ENCODE assay signal across 8 mouse cellular contexts in genomic region chr17:29008326-29008650, GRCm38 (mm10). TPM values are rescaled to one million over a fixed set of nuclear protein-coding genes. Genes with fewer than 3 reads are reported as not detected.
DNase-seq lines count a peak whose midpoint lies in the region; ATAC-seq and TF ChIP-seq lines count a peak whose summit lies in the region.

No protein-coding gene starts in this region.

- H3K4me3 ChIP-seq in heart, embryonic 12.5 days = peak overlapping the region; percentile 75
- peak overlapping the region; percentile 35 for H3K4me3 ChIP-seq in E14TG2a.4 (replicated peaks; ENCODE audit: low read length)
- peak overlapping the region; percentile 83 for H3K4me3 ChIP-seq in forebrain, embryonic 15.5 days
- peak overlapping the region; percentile 99 for H3K4me3 ChIP-seq in liver, postnatal 0 days (ENCODE audit: low read depth, low read length)

- no peaks in the 10 kb centered on the region for H3K9me3 ChIP-seq in heart, embryonic 12.5 days (replicated peaks)
- H3K9me3 ChIP-seq in E14TG2a.4 (ENCODE audit: low read length) = no peaks in the 10 kb centered on the region
- H3K9me3 ChIP-seq in forebrain, embryonic 15.5 days = no peaks in the 10 kb centered on the region
- no peaks in the 10 kb centered on the region for H3K9me3 ChIP-seq in liver, postnatal 0 days (ENCODE audit: low read length)

- peak overlapping the region; percentile 86 for H3K27ac ChIP-seq in heart, embryonic 12.5 days (ENCODE audit: poor library complexity, severe bottlenecking)
- peak overlapping the region; percentile 91 for H3K27ac ChIP-seq in forebrain, embryonic 15.5 days (replicated peaks)
- peak overlapping the region; percentile 91 for H3K27ac ChIP-seq in liver, postnatal 0 days (ENCODE audit: low read depth)

- intact Hi-C loops in heart, postnatal 25 days (cut with DNase I) = loop anchor here (5.0 kb wide), 1 partner anchor 316 kb away; the partner anchor contains the start of genes Mapk14 and Slc26a8

- peak overlapping the region; percentile 83 for H3K4me2 ChIP-seq in heart, embryonic 12.5 days
- H3K4me2 ChIP-seq in forebrain, embryonic 15.5 days (replicated peaks) = peak overlapping the region; percentile 47
- peak overlapping the region; percentile 98 for H3K4me2 ChIP-seq in liver, postnatal 0 days (ENCODE audit: low read depth, low read length)

- no peaks in the 10 kb centered on the region for H3K27me3 ChIP-seq in heart, embryonic 12.5 days (replicated peaks)
- no peaks in the 10 kb centered on the region for H3K27me3 ChIP-seq in E14TG2a.4 (ENCODE audit: insufficient read depth, low read length)
- no peaks in the 10 kb centered on the region for H3K27me3 ChIP-seq in forebrain, embryonic 15.5 days
- H3K27me3 ChIP-seq in liver, postnatal 0 days (ENCODE audit: insufficient read depth, low read length) = no peaks in the 10 kb centered on the region

- WGBS in heart, embryonic 12.5 days = 18% methylated on average over 8 of the region's 8 CpGs
- WGBS in forebrain, embryonic 15.5 days = 12% methylated on average over 8 of the region's 8 CpGs
- 20% methylated on average over 8 of the region's 8 CpGs for WGBS in liver, postnatal 0 days (ENCODE audit: insufficient replicate concordance)

- TF ChIP-seq EP300 in liver, postnatal 0 days (IDR thresholded peaks at IDR 0.05; ENCODE audit: low read depth) = no peak

- DNase-seq in heart, postnatal 25 days (ENCODE audit: low spot score) = no peak
- no peak for DNase-seq in liver, postnatal 0 days
- DNase-seq in layer of hippocampus, adult 18-20 months (ENCODE audit: low spot score in 2 of 2) = no peak
- no peak for DNase-seq in layer of hippocampus, adult 8-10 months (ENCODE audit: low spot score in 2 of 2)

- peak overlapping the region; percentile 88 for H3K9ac ChIP-seq in heart, embryonic 12.5 days
- H3K9ac ChIP-seq in forebrain, embryonic 15.5 days (replicated peaks) = peak overlapping the region; percentile 95
- H3K9ac ChIP-seq in liver, postnatal 0 days (replicated peaks) = peak overlapping the region; percentile 87

- H3K36me3 ChIP-seq in heart, embryonic 12.5 days = peaks cover 3% of the 10 kb centered on the region; the same call in 1 of the 2 replicates
- H3K36me3 ChIP-seq in E14TG2a.4 (ENCODE audit: insufficient read depth, low read length) = peaks cover 24% of the 10 kb centered on the region
- H3K36me3 ChIP-seq in forebrain, embryonic 15.5 days = no peaks in the 10 kb centered on the region
- no peaks in the 10 kb centered on the region for H3K36me3 ChIP-seq in liver, postnatal 0 days (replicated peaks; ENCODE audit: insufficient read depth, low read length)

- no peak for ATAC-seq in heart, embryonic 12.5 days (ENCODE audit: insufficient number of reproducible peaks, low FRiP score)
- peak; percentile 11; the same call in 1 of the 2 replicates for ATAC-seq in forebrain, embryonic 15.5 days (replicated peaks)
- no peak for ATAC-seq in liver, postnatal 0 days
- no peak for ATAC-seq in frontal cortex, adult (ENCODE audit: low TSS enrichment)

- peaks cover 26% of the 10 kb centered on the region for H3K4me1 ChIP-seq in heart, embryonic 12.5 days (replicated peaks)
- peaks cover 67% of the 10 kb centered on the region for H3K4me1 ChIP-seq in E14TG2a.4 (replicated peaks; ENCODE audit: low read depth, low read length)
- H3K4me1 ChIP-seq in forebrain, embryonic 15.5 days = peaks cover 29% of the 10 kb centered on the region
- H3K4me1 ChIP-seq in liver, postnatal 0 days (ENCODE audit: insufficient read depth) = peaks cover 35% of the 10 kb centered on the region

- no peak for TF ChIP-seq CTCF in E14TG2a.4 (conservative IDR thresholded peaks at IDR 0.05; ENCODE audit: low read length)
- TF ChIP-seq CTCF in liver, postnatal 0 days (IDR thresholded peaks at IDR 0.05; ENCODE audit: low read depth) = no peak

RNA-seq across cellular contexts. Expression of gene Stk38, which starts 0.5 kb away (rescaled TPM):
- polyA plus RNA-seq in heart, embryonic 12.5 days (2016; fragmentation: Nextera tagmentation; extraction: Ambion mirVana) = 91.0 and 94.3 TPM in 2 replicates
- total RNA-seq in heart, postnatal 25 days (2021) = 10 to 100 TPM; 32.8 to 38.2 TPM
- polyA plus RNA-seq in forebrain, embryonic 15.5 days (2015; fragmentation: Nextera tagmentation; extraction: Ambion mirVana) = 119 and 128 TPM in 2 replicates
- 32.6 and 34.5 TPM in 2 replicates for polyA plus RNA-seq in liver, postnatal 0 days (2015; fragmentation: Nextera tagmentation; extraction: Ambion mirVana)
- total RNA-seq in layer of hippocampus, adult 18-20 months (2021) = 10 to 100 TPM; 41.2 to 43.2 TPM
- total RNA-seq in layer of hippocampus, adult 8-10 months (2022) = 10 to 100 TPM; 56.9 to 81.7 (median 64.5) TPM

RNA-seq across cellular contexts. Expression of gene Srsf3, which starts 24.1 kb away (rescaled TPM):
- 406 and 412 TPM in 2 replicates for polyA plus RNA-seq in heart, embryonic 12.5 days (2016; fragmentation: Nextera tagmentation; extraction: Ambion mirVana)
- total RNA-seq in heart, postnatal 25 days (2021) = 10 to 100 TPM; 68.9 to 75.4 TPM
- 594 and 620 TPM in 2 replicates for polyA plus RNA-seq in forebrain, embryonic 15.5 days (2015; fragmentation: Nextera tagmentation; extraction: Ambion mirVana)
- 163 and 166 TPM in 2 replicates for polyA plus RNA-seq in liver, postnatal 0 days (2015; fragmentation: Nextera tagmentation; extraction: Ambion mirVana)
- 100 to 1,000 TPM; 136 to 144 TPM for total RNA-seq in layer of hippocampus, adult 18-20 months (2021)
- 100 to 1,000 TPM; 117 to 141 (median 132) TPM for total RNA-seq in layer of hippocampus, adult 8-10 months (2022)

RNA-seq across cellular contexts. Expression of gene Kctd20, which starts 56.5 kb away (rescaled TPM):
- 75.8 and 77.5 TPM in 2 replicates for polyA plus RNA-seq in heart, embryonic 12.5 days (2016; fragmentation: Nextera tagmentation; extraction: Ambion mirVana)
- total RNA-seq in heart, postnatal 25 days (2021) = 10 to 100 TPM; 54.9 to 64.2 TPM
- 118 TPM in 2 replicates for polyA plus RNA-seq in forebrain, embryonic 15.5 days (2015; fragmentation: Nextera tagmentation; extraction: Ambion mirVana)
- 38.6 and 39.5 TPM in 2 replicates for polyA plus RNA-seq in liver, postnatal 0 days (2015; fragmentation: Nextera tagmentation; extraction: Ambion mirVana)
- 10 to 100 TPM; 56.9 to 70.4 TPM for total RNA-seq in layer of hippocampus, adult 18-20 months (2021)
- 10 to 100 TPM; 56.0 to 80.0 (median 62.1) TPM for total RNA-seq in layer of hippocampus, adult 8-10 months (2022)

Comparison
In these comparisons a context has a peak if more than half of its experiments do, and no peak if none do; other contexts are left out.
1. H3K4me2 ChIP-seq: peak in every context shown above with its lines; median percentile 98 in liver, postnatal 0 days; 83 in heart, embryonic 12.5 days; 47 in forebrain, embryonic 15.5 days.
2. H3K4me3 ChIP-seq: peak in every context shown above with its lines; median percentile 99 in liver, postnatal 0 days; 83 in forebrain, embryonic 15.5 days; 75 in heart, embryonic 12.5 days; 35 in E14TG2a.4.